Mouse (Mus musculus): ENCODE results near the gene Spin1. TPM values are rescaled to one million over a fixed set of nuclear protein-coding genes. Genes with fewer than 3 reads are reported as not detected.

Gene Spin1
- total and polyA plus RNA-seq, 3 experiments, result 16.6 to 47.3 (median 23.7) TPM

GRCm38 (mm10) chr13:51161672-51162071, 61.0 kb downstream of the Spin1 start:
- Histone ChIP-seq H3K4me1 (ENCODE audit: control insufficient read depth in 1 of 2, insufficient read depth in 2 of 2, low read length in 2 of 2) (0 out of 4 replicates have a peak, but pooled peaks cover 0 to 2% of the 10 kb centered on the region in 2 experiments), H3K79me2 (ENCODE audit: control insufficient read depth, insufficient read depth, low read length, poor library complexity) (no peaks in the 10 kb centered on the region), H3K9ac (ENCODE audit: control insufficient read depth, low read depth, low read length, poor library complexity, severe bottlenecking) (no peak overlapping the region), H3K36me3 (ENCODE audit: control insufficient read depth in 1 of 2, insufficient read depth in 2 of 2, low read length in 2 of 2) (no peaks in the 10 kb centered on the region), H3K9me3 (replicated peaks; ENCODE audit: insufficient read depth, low read length) (no peaks in the 10 kb centered on the region), H3K27ac (ENCODE audit: control insufficient read depth, low read depth, low read length) (no peak overlapping the region), H3K27me3 (ENCODE audit: control insufficient read depth in 1 of 2, insufficient read depth in 2 of 2, low read length in 2 of 2) (no peaks in the 10 kb centered on the region), H3K4me3 (ENCODE audit: control insufficient read depth in 1 of 2, insufficient read depth in 1 of 2, low read depth in 2 of 2, low read length in 2 of 2) (no peak overlapping the region)
- DNase-seq (ENCODE audit: low read depth, low spot score), result no peak
- no peak for TF ChIP-seq ETS1 (IDR thresholded peaks at IDR 0.05; ENCODE audit: low read depth, low read length)
- no peak for TF ChIP-seq POLR2AphosphoS5 (IDR thresholded peaks at IDR 0.05; ENCODE audit: borderline replicate concordance, low read depth, low read length)
- no peak for TF ChIP-seq RCOR1 (IDR thresholded peaks at IDR 0.05; ENCODE audit: low read depth, low read length)
- no peak for TF ChIP-seq HCFC1 (IDR thresholded peaks at IDR 0.05; ENCODE audit: low read depth, low read length)
- no peak for TF ChIP-seq USF2 (IDR thresholded peaks at IDR 0.05; ENCODE audit: borderline replicate concordance in 1 of 2, insufficient read depth in 1 of 2, low read depth in 1 of 2, low read length in 2 of 2)

GRCm38 (mm10) chr13:51162246-51162645, 61.6 kb downstream of the Spin1 start:
- no peak for DNase-seq (ENCODE audit: low read depth, low spot score)

DNA sequence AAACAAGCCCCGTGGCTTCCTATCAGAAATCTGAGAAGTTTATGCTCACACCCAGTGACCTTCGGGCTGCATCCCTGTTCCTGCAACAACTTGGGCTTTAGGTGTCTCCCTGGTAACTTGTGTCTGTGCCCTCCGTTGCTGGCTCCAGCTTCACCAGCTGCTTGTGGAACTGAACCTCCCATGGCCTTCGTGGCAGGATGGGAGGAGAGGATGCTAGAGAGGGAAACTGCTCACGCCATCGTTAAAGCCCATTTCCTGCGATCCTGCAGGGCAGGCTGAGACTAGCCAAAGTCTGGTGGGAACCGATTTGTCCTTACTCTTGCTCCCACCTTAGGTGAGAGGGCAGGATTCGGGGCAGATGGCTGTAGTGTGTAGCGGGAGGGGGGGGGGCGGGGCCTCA, 66.0 kb downstream of the Spin1 start:
- no peaks in the 10 kb centered on the region for H3K36me3 ChIP-seq (ENCODE audit: control insufficient read depth in 1 of 2, insufficient read depth in 2 of 2, low read length in 2 of 2)
- H3K79me2 ChIP-seq (ENCODE audit: control insufficient read depth, insufficient read depth, low read length, poor library complexity), result no peaks in the 10 kb centered on the region
- no peaks in the 10 kb centered on the region for H3K27me3 ChIP-seq (ENCODE audit: control insufficient read depth in 1 of 2, insufficient read depth in 2 of 2, low read length in 2 of 2)
- no peaks in the 10 kb centered on the region for H3K4me1 ChIP-seq (ENCODE audit: control insufficient read depth in 1 of 2, insufficient read depth in 2 of 2, low read length in 2 of 2)
- no peaks in the 10 kb centered on the region for H3K9me3 ChIP-seq (replicated peaks; ENCODE audit: insufficient read depth, low read length)
- DNase-seq (ENCODE audit: low read depth, low spot score), result no peak
- H3K9ac ChIP-seq (ENCODE audit: control insufficient read depth, low read depth, low read length, poor library complexity, severe bottlenecking), result no peak overlapping the region
- no peak overlapping the region for H3K4me3 ChIP-seq (ENCODE audit: control insufficient read depth in 1 of 2, insufficient read depth in 1 of 2, low read depth in 2 of 2, low read length in 2 of 2)
- TF ChIP-seq POLR2A (IDR thresholded peaks at IDR 0.05; ENCODE audit: control insufficient read depth in 1 of 2, insufficient read depth in 1 of 2, low read depth in 1 of 2, low read length in 2 of 2, poor library complexity in 1 of 2), result no peak
- no peak for TF ChIP-seq ETS1 (IDR thresholded peaks at IDR 0.05; ENCODE audit: low read depth, low read length)
- no peak for TF ChIP-seq ZNF384 (IDR thresholded peaks at IDR 0.05; ENCODE audit: low read depth, low read length)
- no peak for TF ChIP-seq ZC3H11A (IDR thresholded peaks at IDR 0.05; ENCODE audit: low read depth, low read length)
- TF ChIP-seq CHD2 (IDR thresholded peaks at IDR 0.05; ENCODE audit: low read length), result no peak
- no peak for TF ChIP-seq RAD21 (IDR thresholded peaks at IDR 0.05; ENCODE audit: low read depth, low read length)
- no peak overlapping the region for H3K27ac ChIP-seq (ENCODE audit: control insufficient read depth, low read depth, low read length)

More at GRCm38 (mm10) chr13:51162246-51162645, 61.6 kb downstream of the Spin1 start:
- H3K4me3 ChIP-seq (ENCODE audit: control insufficient read depth in 1 of 2, insufficient read depth in 1 of 2, low read depth in 2 of 2, low read length in 2 of 2), result no peak overlapping the region
- H3K36me3 ChIP-seq (ENCODE audit: control insufficient read depth in 1 of 2, insufficient read depth in 2 of 2, low read length in 2 of 2), result no peaks in the 10 kb centered on the region
- no peak overlapping the region for H3K9ac ChIP-seq (ENCODE audit: control insufficient read depth, low read depth, low read length, poor library complexity, severe bottlenecking)
- no peak for TF ChIP-seq CTCF (IDR thresholded peaks at IDR 0.05 in 2 of 3, conservative IDR thresholded peaks at IDR 0.05 in 1 of 3; ENCODE audit: control insufficient read depth in 1 of 3, insufficient read depth in 1 of 3, low read depth in 2 of 3, low read length in 3 of 3, poor library complexity in 1 of 3, severe bottlenecking in 1 of 3)
- TF ChIP-seq MEF2A (IDR thresholded peaks at IDR 0.05; ENCODE audit: extremely low read depth, insufficient replicate concordance, low read depth, low read length, poor library complexity, severe bottlenecking), result no peak
- no peak for TF ChIP-seq MYB (IDR thresholded peaks at IDR 0.05; ENCODE audit: low read depth, low read length)
- no peak for TF ChIP-seq HCFC1 (IDR thresholded peaks at IDR 0.05; ENCODE audit: low read depth, low read length)
- TF ChIP-seq CHD1 (IDR thresholded peaks at IDR 0.05; ENCODE audit: low read depth, low read length), result no peak
- no peak for TF ChIP-seq E2F4 (IDR thresholded peaks at IDR 0.05; ENCODE audit: borderline replicate concordance, low read depth, low read length)
- TF ChIP-seq ETS1 (IDR thresholded peaks at IDR 0.05; ENCODE audit: low read depth, low read length), result no peak
- no peak for TF ChIP-seq BHLHE40 (IDR thresholded peaks at IDR 0.05; ENCODE audit: borderline replicate concordance, low read depth, low read length)
- H3K27ac ChIP-seq (ENCODE audit: control insufficient read depth, low read depth, low read length), result no peak overlapping the region
- no peaks in the 10 kb centered on the region for H3K79me2 ChIP-seq (ENCODE audit: control insufficient read depth, insufficient read depth, low read length, poor library complexity)
- no peaks in the 10 kb centered on the region for H3K4me1 ChIP-seq (ENCODE audit: control insufficient read depth in 1 of 2, insufficient read depth in 2 of 2, low read length in 2 of 2)
- no peaks in the 10 kb centered on the region for H3K9me3 ChIP-seq (replicated peaks; ENCODE audit: insufficient read depth, low read length)
- no peaks in the 10 kb centered on the region for H3K27me3 ChIP-seq (ENCODE audit: control insufficient read depth in 1 of 2, insufficient read depth in 2 of 2, low read length in 2 of 2)

All from MEL (cell line).